Mouse (Mus musculus): ENCODE results near the gene Styxl1.

DNA sequence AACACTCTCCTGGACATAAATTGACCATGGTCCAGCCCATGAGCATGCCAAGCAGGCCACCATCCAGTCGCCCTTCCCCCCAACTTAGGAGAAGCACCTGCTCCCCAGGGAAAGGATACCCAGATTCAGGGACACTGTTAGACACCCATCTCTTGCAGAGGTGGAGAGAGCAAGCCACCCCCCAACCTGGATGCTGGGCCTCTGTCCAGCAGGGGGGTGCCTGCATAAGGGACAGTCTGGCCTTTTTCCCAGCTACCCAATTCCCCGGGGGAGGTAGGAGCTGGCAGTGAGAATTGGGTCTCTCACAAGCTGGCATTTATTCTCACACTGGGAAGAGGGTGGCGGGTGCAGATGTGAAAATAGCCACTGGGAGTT is 29.1 kb upstream of the Styxl1 start:
- TF ChIP-seq CTCF (IDR thresholded peaks at IDR 0.05; ENCODE audit: insufficient read depth, low read length): no peak
- TF ChIP-seq POLR2A (IDR thresholded peaks at IDR 0.05; ENCODE audit: borderline replicate concordance, extremely low read depth, low read depth, low read length): no peak

All from lung, adult 2 months (tissue).